Mouse (Mus musculus) CH12.LX (cell line): ENCODE results near the gene 4930469K13Rik. TPM values are rescaled to one million over a fixed set of nuclear protein-coding genes. Genes with fewer than 3 reads are reported as not detected.

ENCODE experiments used
- polyA plus RNA-seq: library from polyadenylated mRNA; unstranded; fragments of >175 nt; gene quantifications from 2 replicates; pipeline ENCODE4 v1.2.1, GENCODE M21; 2012; ENCODE audit warnings: low read depth; ENCODE audit not compliant: insufficient read length
- total RNA-seq, 2 experiments: library from RNA; depleted of rRNA; stranded (reverse); fragments of 300-350 nt in 1 of 2; fragments of >200 nt in 1 of 2; gene quantifications; 2 replicates each; pipeline ENCODE4 v1.2.3; 2012 to 2014

Gene 4930469K13Rik
- total and polyA plus RNA-seq, 3 experiments: not detected

Other genes with a start within 250 kb of the 4930469K13Rik start
- 0.04 TPM in 1 of 2 replicates, not detected in the other for gene Kcnmb1, start 135.5 kb downstream of the 4930469K13Rik start, total RNA-seq (2012; rRNA removed)
- gene Kcnmb1, start 135.5 kb downstream of the 4930469K13Rik start, total RNA-seq (2014; rRNA removed): 0.09 TPM in 1 of 2 replicates, not detected in the other
- gene Kcnmb1, start 135.5 kb downstream of the 4930469K13Rik start, polyA plus RNA-seq: 0.33 and 0.49 TPM in 2 replicates
- 0.04 TPM in 2 replicates for gene Kcnip1, start 105.4 kb downstream of the 4930469K13Rik start, total RNA-seq (2012; rRNA removed)
- 0.14 TPM in 1 of 2 replicates, not detected in the other for gene Kcnip1, start 105.4 kb downstream of the 4930469K13Rik start, total RNA-seq (2014; rRNA removed)
- 0.17 TPM in 1 of 2 replicates, not detected in the other for gene Kcnip1, start 105.4 kb downstream of the 4930469K13Rik start, polyA plus RNA-seq
- 18.3 and 19.4 TPM in 2 replicates for gene Lcp2, start 51.6 kb downstream of the 4930469K13Rik start, total RNA-seq (2012; rRNA removed)
- gene Lcp2, start 51.6 kb downstream of the 4930469K13Rik start, total RNA-seq (2014; rRNA removed): 5.9 and 24.0 TPM in 2 replicates
- gene Lcp2, start 51.6 kb downstream of the 4930469K13Rik start, polyA plus RNA-seq: 18.7 and 20.1 TPM in 2 replicates
- gene Foxi1, start 109.5 kb upstream of the 4930469K13Rik start, total RNA-seq (2012; rRNA removed): not detected in 2 replicates
- gene Foxi1, start 109.5 kb upstream of the 4930469K13Rik start, total RNA-seq (2014; rRNA removed): not detected in 2 replicates
- gene Foxi1, start 109.5 kb upstream of the 4930469K13Rik start, polyA plus RNA-seq: not detected in 2 replicates
- 0.38 and 0.42 TPM in 2 replicates for gene Fam196b, start 216.3 kb upstream of the 4930469K13Rik start, total RNA-seq (2012; rRNA removed)
- not detected in 2 replicates for gene Fam196b, start 216.3 kb upstream of the 4930469K13Rik start, total RNA-seq (2014; rRNA removed)
- 0.13 and 0.14 TPM in 2 replicates for gene Fam196b, start 216.3 kb upstream of the 4930469K13Rik start, polyA plus RNA-seq